Mouse (Mus musculus) CD4-positive helper T cell, adult 2 months (primary cell): ENCODE measurements around the gene Slc22a15.
"Not testable (repeated sequence)": the region's sequence is repeated elsewhere in the genome, so short reads cannot be mapped to it uniquely, and the experiment has no call there.

Experiments used
- DNase-seq: peaks from one replicate; pipeline ENCODE4 v3.0.0-alpha.2; 2012; ENCODE audit warnings: low read depth, missing footprints, low spot score

Slc22a15 gene

GRCm38 (mm10) chr3:101867001-101867421 lies 57.2 kb downstream of the Slc22a15 start:
- DNase-seq, result no peak

GRCm38 (mm10) chr3:101861856-101862255 lies 62.4 kb downstream of the Slc22a15 start:
- no peak for DNase-seq

- DNase-seq, result no peak
These were observed 64.1 kb downstream of the Slc22a15 start for GRCm38 (mm10) chr3:101860151-101860550.

- DNase-seq, result no peak
These were observed 64.5 kb downstream of the Slc22a15 start for GRCm38 (mm10) chr3:101859740-101860139.

- DNase-seq, result no peak
These were observed 70.2 kb downstream of the Slc22a15 start for GRCm38 (mm10) chr3:101854075-101854474.

- no peak for DNase-seq
These were observed 72.9 kb downstream of the Slc22a15 start for GRCm38 (mm10) chr3:101851363-101851762.

GRCm38 (mm10) chr3:101848816-101849215 lies 75.4 kb downstream of the Slc22a15 start, which contains the start of gene Mab21l3:
Gene Mab21l3, minus strand, starts transcription at chr3:101848959.
- no peak for DNase-seq

GRCm38 (mm10) chr3:101846096-101846495 lies 78.2 kb downstream of the Slc22a15 start:
- DNase-seq, result no peak

- no peak for DNase-seq
These were observed 81.7 kb downstream of the Slc22a15 start for GRCm38 (mm10) chr3:101842372-101843094.

GRCm38 (mm10) chr3:101839327-101839726 lies 84.9 kb downstream of the Slc22a15 start:
- DNase-seq, result no peak

GRCm38 (mm10) chr3:101836971-101837370 lies 87.3 kb downstream of the Slc22a15 start:
- no peak for DNase-seq

- no peak for DNase-seq
These were observed 87.7 kb downstream of the Slc22a15 start for GRCm38 (mm10) chr3:101836532-101836931.

GRCm38 (mm10) chr3:101836045-101836444 lies 88.2 kb downstream of the Slc22a15 start:
- DNase-seq, result no peak

GRCm38 (mm10) chr3:101831189-101831858 lies 92.9 kb downstream of the Slc22a15 start:
- DNase-seq, result no peak

GRCm38 (mm10) chr3:101829881-101830616 lies 94.2 kb downstream of the Slc22a15 start:
- peak; percentile 6 for DNase-seq

- no peak for DNase-seq
These were observed 95.7 kb downstream of the Slc22a15 start for GRCm38 (mm10) chr3:101828595-101828994.

GRCm38 (mm10) chr3:101827220-101827715 lies 97.0 kb downstream of the Slc22a15 start:
- DNase-seq, result no peak

- no peak for DNase-seq
These were observed 99.9 kb downstream of the Slc22a15 start for GRCm38 (mm10) chr3:101824338-101824737.

- DNase-seq, result no peak
These were observed 102.2 kb downstream of the Slc22a15 start for GRCm38 (mm10) chr3:101822052-101822451.

GRCm38 (mm10) chr3:101820708-101821107 lies 103.5 kb downstream of the Slc22a15 start:
- not testable (repeated sequence) for DNase-seq

- no peak for DNase-seq
These were observed 108.2 kb downstream of the Slc22a15 start for GRCm38 (mm10) chr3:101816006-101816405.

GRCm38 (mm10) chr3:101814790-101815189 lies 109.5 kb downstream of the Slc22a15 start:
- no peak for DNase-seq
